Mouse (Mus musculus): Measurements from ENCODE around the gene Tdgf1.

Gene Tdgf1

GRCm38 (mm10) chr9:110945926-110946325, at the start of gene Tdgf1:
Tdgf1 (minus strand) TSS chr9:110946158.
- no peak for DNase-seq (ENCODE audit: low spot score in 2 of 2)

GRCm38 (mm10) chr9:110994716-110995172, 48.8 kb upstream of the Tdgf1 start:
- peak; percentile 40 to 72 for DNase-seq (ENCODE audit: low spot score in 2 of 2)

GRCm38 (mm10) chr9:110993281-110993709, 47.3 kb upstream of the Tdgf1 start:
- DNase-seq (ENCODE audit: low spot score in 2 of 2): no peak

GRCm38 (mm10) chr9:110990204-110990603, 44.2 kb upstream of the Tdgf1 start, which contains the start of gene Rtp3:
Rtp3 (minus strand) TSS chr9:110990583.
- no peak for DNase-seq (ENCODE audit: low spot score in 2 of 2)

GRCm38 (mm10) chr9:110989543-110989942, 43.6 kb upstream of the Tdgf1 start:
- no peak for DNase-seq (ENCODE audit: low spot score in 2 of 2)

- DNase-seq (ENCODE audit: low spot score in 2 of 2): no peak
Observed at GRCm38 (mm10) chr9:110989141-110989540, 43.2 kb upstream of the Tdgf1 start.

- DNase-seq (ENCODE audit: low spot score in 2 of 2): no peak
Observed at GRCm38 (mm10) chr9:110988078-110988477, 42.1 kb upstream of the Tdgf1 start.

GRCm38 (mm10) chr9:110987331-110987730, 41.4 kb upstream of the Tdgf1 start:
- DNase-seq (ENCODE audit: low spot score in 2 of 2): no peak

- no peak for DNase-seq (ENCODE audit: low spot score in 2 of 2)
Observed at GRCm38 (mm10) chr9:110985951-110986350, 40.0 kb upstream of the Tdgf1 start.

- DNase-seq (ENCODE audit: low spot score in 2 of 2): no peak
Observed at GRCm38 (mm10) chr9:110985541-110985940, 39.6 kb upstream of the Tdgf1 start.

- no peak for DNase-seq (ENCODE audit: low spot score in 2 of 2)
Observed at GRCm38 (mm10) chr9:110984096-110984495, 38.1 kb upstream of the Tdgf1 start.

GRCm38 (mm10) chr9:110982351-110982750, 36.4 kb upstream of the Tdgf1 start:
- DNase-seq (ENCODE audit: low spot score in 2 of 2): no peak

- no peak for DNase-seq (ENCODE audit: low spot score in 2 of 2)
Observed at GRCm38 (mm10) chr9:110979411-110979810, 33.5 kb upstream of the Tdgf1 start.

- DNase-seq (ENCODE audit: low spot score in 2 of 2): no peak
Observed at GRCm38 (mm10) chr9:110965910-110966231, 19.9 kb upstream of the Tdgf1 start.

- DNase-seq (ENCODE audit: low spot score in 2 of 2): no peak
Observed at GRCm38 (mm10) chr9:110965062-110965909, 19.3 kb upstream of the Tdgf1 start.

- DNase-seq (ENCODE audit: low spot score in 2 of 2): no peak
Observed at GRCm38 (mm10) chr9:110963566-110964115, 17.7 kb upstream of the Tdgf1 start.

- DNase-seq (ENCODE audit: low spot score in 2 of 2): no peak
Observed at GRCm38 (mm10) chr9:110961386-110961785, 15.4 kb upstream of the Tdgf1 start.

- DNase-seq (ENCODE audit: low spot score in 2 of 2): no peak
Observed at GRCm38 (mm10) chr9:110960230-110961149, 14.5 kb upstream of the Tdgf1 start.

- no peak for DNase-seq (ENCODE audit: low spot score in 2 of 2)
Observed at GRCm38 (mm10) chr9:110959669-110960068, 13.7 kb upstream of the Tdgf1 start.

GRCm38 (mm10) chr9:110955962-110956361, 10.0 kb upstream of the Tdgf1 start:
- no peak for DNase-seq (ENCODE audit: low spot score in 2 of 2)

GRCm38 (mm10) chr9:110954681-110955445, 8.9 kb upstream of the Tdgf1 start:
- DNase-seq (ENCODE audit: low spot score in 2 of 2): no peak

All from left cerebral cortex, adult 9 months (tissue).